14 mouse cellular contexts compared by ENCODE assay signal in the genomic region with DNA sequence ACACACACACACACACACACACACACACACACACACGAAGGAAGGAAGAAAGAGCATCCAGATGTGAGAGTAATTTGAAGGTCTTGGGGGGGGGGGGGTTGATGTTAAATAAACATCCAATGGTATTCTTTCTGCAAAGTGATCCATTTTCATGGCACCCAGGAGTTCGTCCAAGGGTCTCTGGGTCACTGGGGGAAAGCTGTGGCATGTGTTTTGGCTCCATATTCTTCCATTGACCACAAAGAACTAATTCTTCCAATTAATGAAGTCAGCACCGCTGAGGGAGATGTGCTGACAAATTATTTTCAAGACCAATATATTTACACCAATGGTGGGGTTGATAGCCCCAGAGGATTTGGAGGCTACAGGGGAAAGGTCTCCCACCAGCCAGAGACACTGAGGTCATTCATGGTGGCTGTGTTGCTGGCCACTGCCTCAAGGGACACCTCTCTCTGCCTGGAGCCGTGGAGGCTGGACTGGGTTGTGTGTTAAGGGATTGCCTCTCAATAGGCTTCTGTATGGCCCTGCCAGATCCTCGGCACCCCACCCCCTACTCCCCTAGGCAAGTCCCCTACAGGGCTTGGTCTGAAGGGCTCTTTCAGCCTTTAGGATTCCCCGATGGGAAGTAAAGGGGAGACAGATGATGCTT.
DNase-seq lines count a peak whose midpoint lies in the region; ATAC-seq and TF ChIP-seq lines count a peak whose summit lies in the region.
"Had no signal": no experiment of that assay in that cellular context is flagged by ENCODE, and none has a peak within 500 bp of the region (broad histone marks: within the 10 kb centered on the region; RNA-seq: fewer than 3 reads in every experiment).

No protein-coding gene starts in this region.

- no peak for TF ChIP-seq EP300 in heart, postnatal 0 days (IDR thresholded peaks at IDR 0.05; ENCODE audit: low read depth)

- no peak for ATAC-seq in heart, postnatal 0 days (ENCODE audit: insufficient read depth, low read depth)
- no peak for ATAC-seq in neural tube, embryonic 11.5 days (ENCODE audit: insufficient read depth, low FRiP score, low TSS enrichment)
- peak; percentile 24; the same call in 1 of the 2 replicates for ATAC-seq in intestine, embryonic 15.5 days
- ATAC-seq in midbrain, postnatal 0 days (ENCODE audit: low FRiP score): no peak

- DNase-seq in heart, postnatal 0 days (ENCODE audit: low spot score): no peak
- no peak for DNase-seq in heart, postnatal 25 days (ENCODE audit: low spot score)
- peak; percentile 48 for DNase-seq in neural tube, embryonic 11.5 days (ENCODE audit: low spot score)
- no peak for DNase-seq in neural tube, embryonic 10.5 days (ENCODE audit: extremely low spot score, low spot score)
- DNase-seq in midbrain, postnatal 0 days (ENCODE audit: low spot score): no peak
- DNase-seq in thymus, postnatal 14 days: no peak
- DNase-seq: adrenal gland, postnatal 14 days; liver; lung, postnatal 14 days; right cerebral cortex, adult 18-20 months had no signal

- H3K9ac ChIP-seq in heart, postnatal 0 days (replicated peaks; ENCODE audit: low read depth, low read length): no peak overlapping the region
- H3K9ac ChIP-seq in neural tube, embryonic 11.5 days (ENCODE audit: low read length): no peak overlapping the region
- H3K9ac ChIP-seq in intestine, embryonic 15.5 days: no peak overlapping the region
- no peak overlapping the region for H3K9ac ChIP-seq in midbrain, postnatal 0 days (replicated peaks; ENCODE audit: low read length, poor library complexity, severe bottlenecking)
- H3K9ac ChIP-seq: stomach, embryonic 15.5 days had no signal

- no peaks in the 10 kb centered on the region for H3K9me3 ChIP-seq in heart, postnatal 0 days (replicated peaks; ENCODE audit: control insufficient read depth, low read length)
- no peaks in the 10 kb centered on the region for H3K9me3 ChIP-seq in neural tube, embryonic 11.5 days (ENCODE audit: control insufficient read depth, low read length)
- H3K9me3 ChIP-seq in intestine, embryonic 15.5 days: no peaks in the 10 kb centered on the region
- H3K9me3 ChIP-seq in midbrain, postnatal 0 days (ENCODE audit: low read length): no peaks in the 10 kb centered on the region
- H3K9me3 ChIP-seq: stomach, embryonic 15.5 days had no signal

- intact Hi-C loops in heart, postnatal 25 days (cut with DNase I): no loop called here

- 53% methylated on average over 6 of the region's 6 CpGs for WGBS in heart, postnatal 0 days
- WGBS in neural tube, embryonic 11.5 days: 26% methylated on average over 5 of the region's 6 CpGs
- whole genome bisulfite sequencing in intestine, embryonic 15.5 days: 41% methylated on average over 5 of the region's 6 CpGs
- WGBS in midbrain, postnatal 0 days: 39% methylated on average over 6 of the region's 6 CpGs

- no peaks in the 10 kb centered on the region for H3K36me3 ChIP-seq in heart, postnatal 0 days (replicated peaks; ENCODE audit: control insufficient read depth, insufficient read depth, low read length)
- H3K36me3 ChIP-seq in neural tube, embryonic 11.5 days (ENCODE audit: control insufficient read depth, insufficient read depth, low read length): no peaks in the 10 kb centered on the region
- no peaks in the 10 kb centered on the region for H3K36me3 ChIP-seq in intestine, embryonic 15.5 days
- H3K36me3 ChIP-seq in midbrain, postnatal 0 days (ENCODE audit: insufficient read depth, low read length): no peaks in the 10 kb centered on the region
- H3K36me3 ChIP-seq: stomach, embryonic 15.5 days had no signal

- H3K4me3 ChIP-seq in heart, postnatal 0 days (ENCODE audit: low read depth, low read length): no peak overlapping the region
- no peak overlapping the region for H3K4me3 ChIP-seq in neural tube, embryonic 11.5 days (ENCODE audit: low read depth, low read length)
- no peak overlapping the region for H3K4me3 ChIP-seq in intestine, embryonic 15.5 days (replicated peaks)
- no peak overlapping the region for H3K4me3 ChIP-seq in midbrain, postnatal 0 days (ENCODE audit: low read depth, low read length)
- H3K4me3 ChIP-seq: stomach, embryonic 15.5 days had no signal

- no peak for TF ChIP-seq CTCF in heart, postnatal 0 days (IDR thresholded peaks at IDR 0.05; ENCODE audit: low read depth)
- TF ChIP-seq CTCF in midbrain, postnatal 0 days (IDR thresholded peaks at IDR 0.05): no peak

- no peaks in the 10 kb centered on the region; the same call in none of the 2 replicates for H3K4me1 ChIP-seq in heart, postnatal 0 days (ENCODE audit: control insufficient read depth, insufficient read depth)
- H3K4me1 ChIP-seq in neural tube, embryonic 11.5 days (ENCODE audit: control insufficient read depth, insufficient read depth, low read length): peaks cover 9% of the 10 kb centered on the region; the same call in 1 of the 2 replicates
- H3K4me1 ChIP-seq in intestine, embryonic 15.5 days (replicated peaks): peaks cover 12% of the 10 kb centered on the region
- H3K4me1 ChIP-seq in midbrain, postnatal 0 days (ENCODE audit: insufficient read depth, low read length): 0 out of 2 replicates have a peak, but pooled peaks cover 2% of the 10 kb centered on the region

- H3K27me3 ChIP-seq in heart, postnatal 0 days (ENCODE audit: control insufficient read depth, insufficient read depth, low read length): no peaks in the 10 kb centered on the region
- H3K27me3 ChIP-seq in neural tube, embryonic 11.5 days (ENCODE audit: control insufficient read depth, insufficient read depth, low read length): no peaks in the 10 kb centered on the region
- no peaks in the 10 kb centered on the region for H3K27me3 ChIP-seq in intestine, embryonic 15.5 days (replicated peaks)
- no peaks in the 10 kb centered on the region for H3K27me3 ChIP-seq in midbrain, postnatal 0 days (ENCODE audit: insufficient read depth, low read length)
- H3K27me3 ChIP-seq: CH12.LX; stomach, embryonic 15.5 days had no signal

- H3K4me2 ChIP-seq in heart, postnatal 0 days (ENCODE audit: low read depth, low read length): no peak overlapping the region
- no peak overlapping the region for H3K4me2 ChIP-seq in neural tube, embryonic 11.5 days (ENCODE audit: low read depth)
- no peak overlapping the region for H3K4me2 ChIP-seq in intestine, embryonic 15.5 days (replicated peaks)
- no peak overlapping the region for H3K4me2 ChIP-seq in midbrain, postnatal 0 days (ENCODE audit: low read depth, low read length, poor library complexity, severe bottlenecking)
- H3K4me2 ChIP-seq: midbrain, embryonic 11.5 days; stomach, embryonic 15.5 days had no signal

- H3K27ac ChIP-seq in heart, postnatal 0 days (ENCODE audit: low read depth): peak overlapping the region; percentile 19; the same call in 1 of the 2 replicates
- H3K27ac ChIP-seq in neural tube, embryonic 11.5 days (ENCODE audit: low read depth, low read length): 0 out of 2 replicates have a peak overlapping the region, but pooled peaks have one; percentile 27
- peak overlapping the region; percentile 32; the same call in 1 of the 2 replicates for H3K27ac ChIP-seq in intestine, embryonic 15.5 days
- no peak overlapping the region for H3K27ac ChIP-seq in midbrain, postnatal 0 days (ENCODE audit: low read depth, low read length)
- H3K27ac ChIP-seq: stomach, embryonic 15.5 days had no signal
